Mouse (Mus musculus) midbrain, embryonic 14.5 days (tissue): ENCODE results near the gene Igsf21. TPM values are rescaled to one million over a fixed set of nuclear protein-coding genes. Genes with fewer than 3 reads are reported as not detected.

Experiments
- ATAC-seq: fragments of 200-750 bp; cut with Nextera tagmentation; 2 replicates; pipeline ENCODE4 v1.8.0; 2017; ENCODE audit warnings: moderate number of reproducible peaks, moderate library complexity; ENCODE audit not compliant: low FRiP score, low TSS enrichment
- DNase-seq: peaks from one replicate; pipeline ENCODE4 v3.0.0-alpha.2; 2015
- H3K27ac ChIP-seq: fragments of 300-500 bp; sonication (generic); replicated peaks from 2 replicates; pipeline ENCODE4 v1.5.1; 2014; ENCODE audit warnings: mild to moderate bottlenecking, low read depth, low read length, moderate library complexity
- H3K27me3 ChIP-seq: fragments of 300-500 bp; sonication (generic); 2 replicates; pipeline ENCODE4 v1.6.1; 2014; ENCODE audit warnings: low read length, control low read depth, mixed read lengths; ENCODE audit not compliant: control insufficient read depth, insufficient read depth
- H3K36me3 ChIP-seq: fragments of 300-500 bp; sonication (generic); 2 replicates; pipeline ENCODE4 v1.6.1; 2014; ENCODE audit warnings: low read length, control low read depth; ENCODE audit not compliant: control insufficient read depth, insufficient read depth
- H3K4me1 ChIP-seq: fragments of 300-500 bp; sonication (generic); 2 replicates; pipeline ENCODE4 v1.6.1; 2014; ENCODE audit warnings: mild to moderate bottlenecking, antibody characterized with exemption, low read length, control low read depth; ENCODE audit not compliant: control insufficient read depth, insufficient read depth
- H3K4me2 ChIP-seq: fragments of 300-500 bp; sonication (generic); 2 replicates; pipeline ENCODE4 v1.6.1; 2014; ENCODE audit warnings: mild to moderate bottlenecking, low read length, moderate library complexity
- H3K4me3 ChIP-seq: fragments of 300-500 bp; sonication (generic); replicated peaks from 2 replicates; pipeline ENCODE4 v1.5.1; 2014; ENCODE audit warnings: low read depth, low read length
- H3K9ac ChIP-seq: fragments of 300-500 bp; sonication (generic); replicated peaks from 2 replicates; pipeline ENCODE4 v1.6.1; 2014; ENCODE audit warnings: mild to moderate bottlenecking, low read length, moderate library complexity
- H3K9me3 ChIP-seq: fragments of 300-500 bp; sonication (generic); 2 replicates; pipeline ENCODE4 v1.6.1; 2016; ENCODE audit warnings: low read length, control low read depth, mixed read lengths; ENCODE audit not compliant: control insufficient read depth
- WGBS: fragments of 180-500 bp; shearing (Covaris S2); extraction: QIAGEN DNeasy Blood & Tissue Kit; methylation state at CpG from one replicate; pipeline ENCODE4 v1.1.7; 2014; 5-methylcytosine and 5-hydroxymethylcytosine counted together
- polyA plus RNA-seq: library from polyadenylated mRNA; unstranded; fragments of >200 nt; fragmentation: Nextera tagmentation; extraction: Ambion mirVana; gene quantifications from 2 replicates; pipeline ENCODE4 v1.2.1, GENCODE M21; 2014

Gene Igsf21
- polyA plus RNA-seq, 1 experiment from 2014 or later: 64.9 TPM

DNA sequence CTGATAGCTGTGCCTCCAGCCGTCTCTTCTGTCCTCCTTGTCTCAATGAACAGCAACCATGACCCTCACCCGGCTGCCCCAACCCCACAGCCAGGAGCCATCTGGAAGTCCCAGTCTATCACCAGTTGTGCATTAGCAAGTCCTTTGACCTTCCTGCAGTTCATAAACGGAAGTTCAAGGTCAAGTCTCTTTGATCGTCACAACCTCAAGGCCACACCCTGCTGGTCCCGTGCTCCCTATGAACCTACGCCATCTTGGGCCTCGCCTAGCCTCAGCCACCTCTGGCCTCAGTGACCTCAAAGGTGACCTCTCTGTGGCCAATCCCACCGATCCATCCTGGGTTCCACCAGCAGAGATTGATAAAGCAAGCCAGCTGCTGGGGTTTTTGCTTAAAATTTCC is 96.9 kb downstream of the Igsf21 start:
- Histone ChIP-seq H3K4me1 (peaks cover 13% of the 10 kb centered on the region), H3K27me3 (no peaks in the 10 kb centered on the region), H3K9ac (no peak overlapping the region), H3K4me2 (no peak overlapping the region), H3K4me3 (no peak overlapping the region), H3K36me3 (no peaks in the 10 kb centered on the region), H3K9me3 (no peaks in the 10 kb centered on the region), H3K27ac (no peak overlapping the region)
- no peak for DNase-seq
- 92% methylated on average over 8 of the region's 8 CpGs for WGBS
- ATAC-seq: no peak

DNA sequence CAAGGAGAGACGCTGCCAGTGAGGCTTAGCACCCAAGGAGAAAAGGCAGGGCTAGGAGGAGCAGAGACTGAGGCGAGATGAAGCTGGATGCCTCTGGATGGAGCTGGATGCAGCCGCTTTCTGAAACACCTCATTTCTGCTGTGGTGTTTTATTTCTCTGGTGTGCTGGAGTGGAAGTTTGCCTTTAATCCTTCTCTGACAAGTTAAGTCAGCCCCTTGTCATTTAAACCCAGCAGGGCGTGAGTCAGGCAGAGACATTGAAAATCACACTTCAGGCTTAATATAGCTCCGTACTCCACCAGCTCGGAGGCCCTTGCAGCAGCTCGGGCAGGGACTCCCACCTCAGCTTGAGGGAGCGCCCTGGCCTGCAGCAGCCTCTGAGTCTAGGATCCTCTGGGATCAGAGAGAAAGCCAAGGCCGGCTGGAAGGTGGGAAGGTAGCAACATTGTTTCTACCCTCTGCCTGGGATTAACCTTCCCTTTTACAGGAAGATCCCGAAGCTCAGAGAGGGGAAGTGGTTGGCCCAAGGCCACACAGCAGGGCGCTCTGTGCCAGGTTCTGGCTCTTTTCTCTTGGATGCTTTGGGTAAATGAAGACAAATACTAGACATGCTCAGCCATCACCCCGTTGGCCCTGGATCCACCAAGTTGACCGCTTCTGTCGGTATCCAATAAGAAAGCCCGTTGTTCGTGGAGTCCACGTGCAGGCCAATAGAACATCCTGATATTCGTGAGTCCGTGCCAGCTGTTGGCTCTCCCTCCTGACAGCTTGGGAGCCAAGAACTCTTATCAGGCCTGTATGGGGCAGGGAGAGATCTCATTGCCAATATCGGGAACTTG is 98.5 kb downstream of the Igsf21 start:
- Histone ChIP-seq H3K9me3 (no peaks in the 10 kb centered on the region), H3K4me1 (no peaks in the 10 kb centered on the region), H3K27ac (peak overlapping the region; percentile 9; the same call in 1 of the 2 replicates), H3K36me3 (no peaks in the 10 kb centered on the region), H3K9ac (no peak overlapping the region), H3K4me2 (no peak overlapping the region), H3K4me3 (no peak overlapping the region), H3K27me3 (no peaks in the 10 kb centered on the region)
- ATAC-seq (no peak), DNase-seq (peak; percentile 50)
- WGBS: 60% methylated on average over 20 of the region's 20 CpGs

DNA sequence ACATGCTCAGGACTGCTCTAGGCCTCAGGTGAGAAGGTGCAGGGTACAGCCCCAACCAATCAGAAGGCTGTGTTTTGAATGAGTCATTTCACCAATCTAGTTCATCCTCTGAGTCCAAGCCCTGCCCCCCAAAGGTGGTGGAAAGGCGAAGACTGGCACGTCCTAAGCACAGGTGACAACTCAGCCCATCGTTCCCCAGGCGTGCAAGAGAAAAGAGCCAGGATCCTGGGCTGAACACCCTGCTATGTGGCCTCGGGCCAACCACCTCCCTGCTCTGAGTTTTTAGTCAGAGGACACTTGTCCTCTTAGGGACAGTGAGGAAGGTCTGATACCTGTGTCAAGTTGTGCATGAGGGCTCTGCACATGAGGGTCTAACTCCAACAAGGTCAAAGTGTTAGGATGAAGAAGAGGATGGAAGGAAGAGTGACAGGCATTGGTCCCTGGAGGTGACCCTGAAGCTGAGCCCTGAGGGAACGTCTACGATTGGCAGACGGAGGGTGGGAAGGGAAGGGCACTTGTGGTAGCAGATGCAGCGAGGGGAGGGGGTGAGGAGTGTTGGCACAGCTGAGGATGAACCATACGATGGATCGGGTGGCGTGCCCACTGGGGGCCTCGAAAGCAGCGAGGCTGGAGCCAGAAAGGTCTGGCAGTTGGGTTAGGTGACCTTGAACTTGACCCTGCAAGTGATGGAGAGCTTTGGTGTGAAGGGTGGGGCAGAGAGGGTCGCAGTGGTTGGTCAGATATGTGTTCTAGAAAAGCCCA is 99.3 kb downstream of the Igsf21 start:
- Histone ChIP-seq H3K9ac (no peak overlapping the region), H3K27ac (0 out of 2 replicates have a peak overlapping the region, but pooled peaks have one; percentile 9), H3K36me3 (no peaks in the 10 kb centered on the region), H3K4me3 (no peak overlapping the region), H3K27me3 (no peaks in the 10 kb centered on the region), H3K4me1 (no peaks in the 10 kb centered on the region), H3K4me2 (no peak overlapping the region), H3K9me3 (no peaks in the 10 kb centered on the region)
- ATAC-seq (no peak), DNase-seq (no peak)
- 78% methylated on average over 15 of the region's 15 CpGs for WGBS

DNA sequence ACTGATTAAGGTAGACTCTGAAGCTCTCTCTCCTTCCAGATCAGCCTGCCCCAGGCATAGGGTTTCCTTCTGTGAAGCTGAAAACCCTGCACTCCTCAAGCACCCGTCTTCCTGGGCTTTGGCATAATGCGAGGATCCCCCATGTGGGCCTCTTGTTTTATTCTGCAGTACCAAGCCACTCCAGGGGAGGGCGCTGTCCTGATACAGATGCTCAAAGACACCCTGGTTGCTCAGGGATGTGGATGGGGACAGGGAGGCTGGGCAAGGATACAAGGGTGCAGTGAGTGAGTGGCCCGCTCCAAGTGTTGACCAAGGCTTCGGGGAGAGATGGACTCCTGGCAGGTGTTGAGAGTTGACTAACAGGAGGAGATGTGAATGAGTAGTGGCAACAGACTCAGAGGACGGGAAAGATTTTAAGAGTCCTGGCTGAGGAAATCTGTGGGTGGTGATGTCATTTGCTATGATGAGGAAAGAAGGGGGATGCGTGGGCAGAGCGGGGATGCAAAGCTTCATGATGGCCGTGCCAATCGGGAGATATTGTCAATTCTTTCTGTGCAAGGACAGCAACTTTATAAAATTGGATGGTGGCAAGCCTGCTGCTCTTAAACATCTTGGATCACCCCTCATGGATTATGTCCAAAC is 102.6 kb downstream of the Igsf21 start:
- Histone ChIP-seq H3K36me3 (no peaks in the 10 kb centered on the region), H3K9me3 (no peaks in the 10 kb centered on the region), H3K4me3 (no peak overlapping the region), H3K4me2 (no peak overlapping the region), H3K9ac (no peak overlapping the region), H3K27me3 (no peaks in the 10 kb centered on the region), H3K4me1 (0 out of 2 replicates have a peak, but pooled peaks cover 2% of the 10 kb centered on the region), H3K27ac (no peak overlapping the region)
- WGBS: 91% methylated on average over 10 of the region's 10 CpGs
- DNase-seq (no peak), ATAC-seq (no peak)

DNA sequence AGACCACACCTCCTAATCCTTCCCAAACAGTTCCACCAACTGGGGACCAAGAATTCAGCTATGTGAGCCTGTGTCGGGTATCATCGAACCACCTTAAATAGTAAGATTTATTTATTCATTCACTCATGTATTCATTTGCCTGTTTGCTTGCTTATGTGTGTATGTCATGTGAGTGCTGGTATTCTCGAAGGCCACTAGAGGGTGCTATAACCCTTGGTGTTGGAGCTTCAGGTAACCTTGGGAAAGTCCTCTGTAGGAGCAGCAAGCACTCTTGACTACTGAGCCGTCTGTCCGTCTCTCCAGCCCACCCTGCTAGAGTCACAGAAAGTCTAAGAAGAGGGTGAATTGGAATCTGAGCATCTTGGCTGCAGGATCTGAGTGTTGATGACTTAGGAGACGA is 103.4 kb downstream of the Igsf21 start:
- DNase-seq: no peak
- WGBS: 93% methylated on average over 6 of the region's 6 CpGs
- Histone ChIP-seq H3K36me3 (no peaks in the 10 kb centered on the region), H3K27ac (no peak overlapping the region), H3K4me2 (no peak overlapping the region), H3K4me3 (no peak overlapping the region), H3K27me3 (no peaks in the 10 kb centered on the region), H3K4me1 (0 out of 2 replicates have a peak, but pooled peaks cover 6% of the 10 kb centered on the region), H3K9me3 (no peaks in the 10 kb centered on the region), H3K9ac (no peak overlapping the region)
- ATAC-seq: no peak

DNA sequence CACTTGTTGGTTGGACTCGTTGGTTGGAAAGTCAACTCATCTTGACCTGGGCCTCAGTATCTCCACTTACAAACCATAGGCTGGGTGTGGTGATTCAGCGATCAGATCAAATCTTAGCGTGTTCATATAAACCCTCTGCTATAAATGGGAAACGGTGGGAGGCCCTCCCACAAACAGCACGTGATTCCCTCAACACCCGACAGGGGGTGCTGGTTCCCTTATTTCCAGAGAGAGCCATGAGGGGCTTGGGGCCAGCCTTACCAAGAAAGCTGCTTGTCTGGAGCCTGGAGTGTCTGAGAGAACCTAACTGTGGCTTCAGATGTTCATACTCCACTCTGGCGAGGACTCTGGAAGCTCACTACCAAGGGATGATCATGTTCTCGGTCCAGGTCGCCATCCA is 106.1 kb downstream of the Igsf21 start:
- H3K36me3 ChIP-seq: no peaks in the 10 kb centered on the region
- no peak overlapping the region for H3K27ac ChIP-seq
- ATAC-seq (no peak), DNase-seq (peak; percentile 41)
- 0 out of 2 replicates have a peak, but pooled peaks cover 6% of the 10 kb centered on the region for H3K4me1 ChIP-seq
- WGBS: 71% methylated on average over 9 of the region's 9 CpGs
- H3K27me3 ChIP-seq: no peaks in the 10 kb centered on the region
- H3K9ac ChIP-seq: no peak overlapping the region
- H3K4me2 ChIP-seq: no peak overlapping the region
- no peak overlapping the region for H3K4me3 ChIP-seq
- H3K9me3 ChIP-seq: no peaks in the 10 kb centered on the region

DNA sequence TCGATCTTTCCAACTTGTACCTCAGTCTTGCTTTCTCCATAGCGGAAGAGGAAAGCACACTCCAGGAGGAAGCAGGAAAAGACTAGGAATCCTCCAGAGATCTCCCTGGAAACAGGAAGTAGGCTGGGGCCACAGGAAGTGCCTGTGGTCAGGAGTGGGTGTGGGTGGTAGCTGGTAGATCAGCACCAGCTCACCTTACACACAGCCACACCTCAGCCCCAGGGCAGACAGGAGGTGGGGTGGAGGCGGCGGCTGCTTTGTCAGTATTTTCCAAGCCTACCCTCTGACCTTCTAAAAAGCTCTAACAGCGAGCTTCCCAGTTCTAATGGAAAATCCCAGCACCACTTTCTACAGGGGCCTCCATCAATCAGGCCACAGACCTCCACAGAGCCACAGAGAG is 107.7 kb downstream of the Igsf21 start:
- Histone ChIP-seq H3K4me1 (0 out of 2 replicates have a peak, but pooled peaks cover 6% of the 10 kb centered on the region), H3K9ac (no peak overlapping the region), H3K4me3 (no peak overlapping the region), H3K27ac (no peak overlapping the region), H3K4me2 (no peak overlapping the region), H3K9me3 (no peaks in the 10 kb centered on the region), H3K36me3 (no peaks in the 10 kb centered on the region), H3K27me3 (no peaks in the 10 kb centered on the region)
- 73% methylated on average over 5 of the region's 5 CpGs for WGBS
- DNase-seq (no peak), ATAC-seq (no peak)

DNA sequence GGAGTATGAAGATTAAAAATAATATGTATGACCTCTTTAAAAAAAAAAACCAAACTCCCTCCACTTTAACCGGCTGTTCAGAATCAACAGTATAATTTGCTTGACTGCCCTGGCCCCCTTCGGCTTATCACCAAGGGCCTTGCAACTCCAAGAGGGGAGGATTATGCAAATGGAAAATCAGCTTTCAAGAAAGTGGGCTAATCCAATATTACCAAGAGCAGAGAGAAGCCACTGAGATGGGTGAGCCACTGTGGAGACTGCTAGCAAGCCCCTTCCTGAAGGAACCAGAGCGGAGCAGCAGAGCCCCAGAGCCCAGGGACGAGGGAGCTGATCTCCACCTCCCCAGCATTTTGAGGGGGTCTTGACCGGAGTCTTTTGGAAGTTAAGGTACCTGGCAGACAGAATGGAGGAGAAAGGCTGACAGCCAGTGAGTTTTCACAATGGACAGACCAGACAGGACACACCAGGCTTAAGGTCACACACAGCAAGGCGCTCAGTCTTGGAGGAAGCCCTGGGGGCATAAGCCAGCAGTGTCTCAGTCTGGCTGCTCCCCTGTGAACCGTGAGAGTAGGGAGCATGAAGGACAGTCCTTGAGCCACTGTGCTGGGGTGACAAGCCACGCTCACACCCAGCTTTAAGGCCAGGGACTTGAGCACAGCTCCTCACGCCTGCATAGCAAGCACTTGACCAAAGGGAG is 114.8 kb downstream of the Igsf21 start:
- peaks cover 30% of the 10 kb centered on the region for H3K4me1 ChIP-seq
- H3K4me2 ChIP-seq: no peak overlapping the region
- 13% methylated on average over 9 of the region's 9 CpGs for WGBS
- DNase-seq (peak; percentile 70), ATAC-seq (peak; percentile 37)
- H3K9ac ChIP-seq: no peak overlapping the region
- H3K9me3 ChIP-seq: no peaks in the 10 kb centered on the region
- H3K36me3 ChIP-seq: no peaks in the 10 kb centered on the region
- H3K27ac ChIP-seq: peak overlapping the region; percentile 50
- H3K4me3 ChIP-seq: no peak overlapping the region
- no peaks in the 10 kb centered on the region for H3K27me3 ChIP-seq
